Mouse (Mus musculus) thymus, postnatal 10 days (tissue): ENCODE measurements at regions not wholly inside any gene's neighbourhood (a gene's known extent, or its start where the extent isn't known, plus 50 kb on each side); places are given as distances from the start of the nearest gene placed in this dataset.

Experiments
- DNase-seq, 2 experiments: peaks; one replicate each; pipeline ENCODE4 v3.0.0; 2021; ENCODE audit warnings: low spot score in 2 of 2

GRCm38 (mm10) chr13:73158016-73158415 is 102.3 kb upstream of the Irx4 start:
- DNase-seq = no peak

- no peak for DNase-seq
Observed at GRCm38 (mm10) chr13:73159454-73159853, 100.8 kb upstream of the Irx4 start.

- DNase-seq = no peak
Observed at GRCm38 (mm10) chr13:73159865-73160264, 100.4 kb upstream of the Irx4 start.

- peak in 1 of 2 experiments; percentile 40 for DNase-seq
Observed at GRCm38 (mm10) chr13:73160289-73160688, 100.0 kb upstream of the Irx4 start.

- no peak for DNase-seq
Observed at GRCm38 (mm10) chr13:73170301-73170700, 90.0 kb upstream of the Irx4 start.

GRCm38 (mm10) chr13:73207931-73208448 is 52.3 kb upstream of the Irx4 start:
- DNase-seq = no peak
